Mouse (Mus musculus) midbrain, postnatal 0 days (tissue): ENCODE measurements around the gene Abi1. TPM values are rescaled to one million over a fixed set of nuclear protein-coding genes. Genes with fewer than 3 reads are reported as not detected.

Source experiments
- ATAC-seq: fragments of 200-750 bp; cut with Nextera tagmentation; 2 replicates; pipeline ENCODE4 v1.8.0; 2017; ENCODE audit warnings: moderate number of reproducible peaks, mild to moderate bottlenecking, moderate TSS enrichment, moderate library complexity; ENCODE audit not compliant: low FRiP score
- DNase-seq: peaks from one replicate; pipeline ENCODE4 v3.0.0-alpha.2; 2015; ENCODE audit warnings: low spot score
- H3K27ac ChIP-seq: fragments of 300-500 bp; sonication (generic); 2 replicates; pipeline ENCODE4 v1.5.1; 2014; ENCODE audit warnings: low read depth, mild to moderate bottlenecking, low read length, mixed read lengths
- H3K27me3 ChIP-seq: fragments of 300-500 bp; sonication (generic); 2 replicates; pipeline ENCODE4 v1.6.1; 2014; ENCODE audit warnings: low read length, control low read depth, mixed read lengths; ENCODE audit not compliant: insufficient read depth
- H3K36me3 ChIP-seq: fragments of 300-500 bp; sonication (generic); 2 replicates; pipeline ENCODE4 v1.6.1; 2014; ENCODE audit warnings: low read length, control low read depth, mixed read lengths; ENCODE audit not compliant: insufficient read depth
- H3K4me1 ChIP-seq: fragments of 300-500 bp; sonication (generic); 2 replicates; pipeline ENCODE4 v1.6.1; 2014; ENCODE audit warnings: mild to moderate bottlenecking, control low read depth, antibody characterized with exemption, low read length, mixed read lengths; ENCODE audit not compliant: insufficient read depth
- H3K4me2 ChIP-seq: fragments of 300-500 bp; sonication (generic); 2 replicates; pipeline ENCODE4 v1.6.1; 2014; ENCODE audit warnings: low read depth, mild to moderate bottlenecking, low read length, mixed read lengths; ENCODE audit not compliant: poor library complexity, severe bottlenecking
- H3K4me3 ChIP-seq: fragments of 300-500 bp; sonication (generic); 2 replicates; pipeline ENCODE4 v1.5.1; 2014; ENCODE audit warnings: low read depth, mild to moderate bottlenecking, low read length, moderate library complexity
- H3K9ac ChIP-seq: fragments of 300-500 bp; sonication (generic); replicated peaks from 2 replicates; pipeline ENCODE4 v1.6.1; 2014; ENCODE audit warnings: mild to moderate bottlenecking, low read length, moderate library complexity, mixed read lengths; ENCODE audit not compliant: poor library complexity, severe bottlenecking
- H3K9me3 ChIP-seq: fragments of 300-500 bp; sonication (generic); 2 replicates; pipeline ENCODE4 v1.6.1; 2016; ENCODE audit warnings: low read length, control low read depth
- CTCF ChIP-seq: IDR thresholded peaks from 2 replicates; pipeline ENCODE4 v1.5.1; 2016; ENCODE audit warnings: antibody characterized with exemption, mild to moderate bottlenecking
- WGBS: fragments of 180-500 bp; shearing (Covaris S2); extraction: QIAGEN DNeasy Blood & Tissue Kit; methylation state at CpG from one replicate; pipeline ENCODE4 v1.1.7; 2014; 5-methylcytosine and 5-hydroxymethylcytosine counted together
- polyA plus RNA-seq: library from polyadenylated mRNA; unstranded; fragments of >200 nt; fragmentation: Nextera tagmentation; extraction: Ambion mirVana; gene quantifications from 2 replicates; pipeline ENCODE4 v1.2.1, GENCODE M21; 2015
- total RNA-seq: library from RNA; depleted of rRNA; stranded (reverse); fragments of >200 nt; gene quantifications from 2 replicates; pipeline ENCODE4 v1.2.3, GENCODE M21; 2014; rRNA removed

Gene Abi1
- total and polyA plus RNA-seq, 2 experiments from 2014 or later = 68.6 to 206 TPM

DNA sequence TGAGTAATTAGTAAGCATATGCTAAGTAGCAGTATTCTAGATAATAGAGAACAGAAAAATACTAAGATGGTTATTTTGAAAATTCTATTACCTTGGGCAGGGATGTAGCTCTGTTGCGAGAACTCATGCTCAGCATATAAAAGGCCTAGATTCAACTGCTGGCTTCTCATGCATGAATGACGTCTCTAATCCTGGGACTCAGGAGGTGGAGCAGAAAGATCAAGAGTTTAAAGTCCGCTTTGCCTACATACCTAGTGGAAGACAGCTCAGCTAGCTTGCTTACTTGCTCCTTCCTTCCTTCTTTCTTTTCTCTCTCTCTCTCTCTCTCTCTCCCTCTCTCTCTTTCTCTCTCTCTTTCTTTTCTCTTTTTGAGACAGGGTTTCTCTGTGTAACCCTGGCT, 125.6 kb downstream of the Abi1 start:
- H3K27ac ChIP-seq = no peak overlapping the region
- no peak for ATAC-seq
- no peak overlapping the region for H3K4me3 ChIP-seq
- no peak for DNase-seq
- TF ChIP-seq CTCF = no peak
- H3K9me3 ChIP-seq = no peaks in the 10 kb centered on the region
- H3K4me2 ChIP-seq = no peak overlapping the region
- 52% methylated on average over 3 of the region's 3 CpGs for WGBS
- no peaks in the 10 kb centered on the region for H3K4me1 ChIP-seq
- no peaks in the 10 kb centered on the region for H3K27me3 ChIP-seq
- H3K9ac ChIP-seq = no peak overlapping the region
- peaks cover 27% of the 10 kb centered on the region; the same call in 1 of the 2 replicates for H3K36me3 ChIP-seq

- Histone ChIP-seq H3K27me3 (no peaks in the 10 kb centered on the region), H3K9ac (no peak overlapping the region), H3K9me3 (no peaks in the 10 kb centered on the region), H3K4me1 (no peaks in the 10 kb centered on the region), H3K27ac (no peak overlapping the region), H3K4me3 (no peak overlapping the region), H3K36me3 (peaks cover 24% of the 10 kb centered on the region; the same call in 1 of the 2 replicates), H3K4me2 (no peak overlapping the region)
- WGBS = 96% methylated on average over 3 of the region's 3 CpGs
- ATAC-seq = no peak
- no peak for DNase-seq
- TF ChIP-seq CTCF = no peak
Observed at GRCm38 (mm10) chr2:22903947-22904346, 136.1 kb downstream of the Abi1 start.

GRCm38 (mm10) chr2:22895282-22896273, 144.5 kb downstream of the Abi1 start, which contains the start of gene Pdss1:
TSS of gene Pdss1 (plus strand) at chr2:22895522.
- Histone ChIP-seq H3K9ac (peak within 1 kb of the TSS; percentile 76), H3K36me3 (no peaks in the 10 kb centered on the region), H3K27me3 (no peaks in the 10 kb centered on the region), H3K4me3 (peak within 1 kb of the TSS; percentile 91), H3K4me2 (peak within 1 kb of the TSS; percentile 71), H3K4me1 (peaks cover 8% of the 10 kb centered on the region; the same call in 1 of the 2 replicates), H3K27ac (peak within 1 kb of the TSS; percentile 86), H3K9me3 (no peaks in the 10 kb centered on the region)
- ATAC-seq (peak; percentile 100), DNase-seq (peak; percentile 97)
- WGBS = under 1% methylated on average over 81 of the region's 81 CpGs
- TF ChIP-seq CTCF = no peak

GRCm38 (mm10) chr2:22894932-22895281, 145.1 kb downstream of the Abi1 start:
- Histone ChIP-seq H3K36me3 (no peaks in the 10 kb centered on the region), H3K4me2 (peak overlapping the region; percentile 71), H3K27ac (peak overlapping the region; percentile 86), H3K9me3 (no peaks in the 10 kb centered on the region), H3K27me3 (no peaks in the 10 kb centered on the region), H3K4me1 (peaks cover 8% of the 10 kb centered on the region; the same call in 1 of the 2 replicates), H3K4me3 (peak overlapping the region; percentile 91), H3K9ac (peak overlapping the region; percentile 76)
- TF ChIP-seq CTCF = no peak
- WGBS = 26% methylated on average over 9 of the region's 9 CpGs
- DNase-seq (no peak), ATAC-seq (peak; percentile 29)

Other genes with a start within 250 kb of the Abi1 start
- 28.1 and 39.1 TPM in 2 replicates for gene Pdss1, start 144.7 kb downstream of the Abi1 start, total RNA-seq
- 23.3 and 24.2 TPM in 2 replicates for gene Pdss1, start 144.7 kb downstream of the Abi1 start, polyA plus RNA-seq
- gene Acbd5, start 27.9 kb upstream of the Abi1 start, total RNA-seq = 40.4 and 50.2 TPM in 2 replicates
- gene Acbd5, start 27.9 kb upstream of the Abi1 start, polyA plus RNA-seq = 51.8 and 61.2 TPM in 2 replicates
- 3.6 and 4.1 TPM in 2 replicates for gene Mastl, start 115.8 kb upstream of the Abi1 start, total RNA-seq
- gene Mastl, start 115.8 kb upstream of the Abi1 start, polyA plus RNA-seq = 1.6 and 1.8 TPM in 2 replicates
- 66.5 and 82.3 TPM in 2 replicates for gene Yme1l1, start 116.1 kb upstream of the Abi1 start, total RNA-seq
- 49.1 and 52.5 TPM in 2 replicates for gene Yme1l1, start 116.1 kb upstream of the Abi1 start, polyA plus RNA-seq
- 0.14 and 0.16 TPM in 2 replicates for gene 4931423N10Rik, start 167.2 kb upstream of the Abi1 start, total RNA-seq
- 0.23 and 0.35 TPM in 2 replicates for gene 4931423N10Rik, start 167.2 kb upstream of the Abi1 start, polyA plus RNA-seq